Mouse (Mus musculus) heart, embryonic 12.5 days (tissue): ENCODE results near the gene Gm20388. TPM values are rescaled to one million over a fixed set of nuclear protein-coding genes. Genes with fewer than 3 reads are reported as not detected.
A peak's percentile ranks its signal among the peaks of the same experiment; 100 is the strongest.

Experiments
- ATAC-seq: fragments of 200-750 bp; cut with Nextera tagmentation; 2 replicates; pipeline ENCODE4 v1.8.0; 2017; ENCODE audit warnings: moderate TSS enrichment, moderate library complexity; ENCODE audit not compliant: insufficient number of reproducible peaks, low FRiP score
- H3K27ac ChIP-seq: fragments of 300-500 bp; sonication (generic); 2 replicates; pipeline ENCODE4 v1.5.1; 2016; ENCODE audit warnings: mild to moderate bottlenecking, moderate library complexity; ENCODE audit not compliant: poor library complexity, severe bottlenecking
- H3K27me3 ChIP-seq: fragments of 300-500 bp; sonication (generic); replicated peaks from 2 replicates; pipeline ENCODE4 v1.6.1; 2016; ENCODE audit warnings: mild to moderate bottlenecking, moderate library complexity
- H3K36me3 ChIP-seq: fragments of 300-500 bp; sonication (generic); 2 replicates; pipeline ENCODE4 v1.6.1; 2016; ENCODE audit warnings: mild to moderate bottlenecking, moderate library complexity
- H3K4me1 ChIP-seq: fragments of 300-500 bp; sonication (generic); replicated peaks from 2 replicates; pipeline ENCODE4 v1.6.1; 2016; ENCODE audit warnings: mild to moderate bottlenecking
- H3K4me2 ChIP-seq: fragments of 300-500 bp; sonication (generic); 2 replicates; pipeline ENCODE4 v1.6.1; 2016; ENCODE audit warnings: mild to moderate bottlenecking, moderate library complexity
- H3K4me3 ChIP-seq: fragments of 300-500 bp; sonication (generic); 2 replicates; pipeline ENCODE4 v1.5.1; 2016; ENCODE audit warnings: mild to moderate bottlenecking
- H3K9ac ChIP-seq: fragments of 300-500 bp; sonication (generic); 2 replicates; pipeline ENCODE4 v1.6.1; 2016; ENCODE audit warnings: mild to moderate bottlenecking, moderate library complexity
- H3K9me3 ChIP-seq: fragments of 300-500 bp; sonication (generic); replicated peaks from 2 replicates; pipeline ENCODE4 v1.6.1; 2016; ENCODE audit warnings: mild to moderate bottlenecking, moderate library complexity
- WGBS: fragments of 180-500 bp; shearing (Covaris S2); methylation state at CpG from one replicate; pipeline ENCODE4 v1.1.7; 2016; 5-methylcytosine and 5-hydroxymethylcytosine counted together
- polyA plus RNA-seq: library from polyadenylated mRNA; unstranded; fragments of >200 nt; fragmentation: Nextera tagmentation; extraction: Ambion mirVana; gene quantifications from 2 replicates; pipeline ENCODE4 v1.2.1, GENCODE M21; 2016

Gm20388 gene
- polyA plus RNA-seq, 1 experiment from 2014 or later: not detected

- Histone ChIP-seq H3K27ac (peak overlapping the region; percentile 57; the same call in 1 of the 2 replicates), H3K4me1 (peaks cover 48% of the 10 kb centered on the region), H3K27me3 (no peaks in the 10 kb centered on the region), H3K9me3 (no peaks in the 10 kb centered on the region), H3K4me2 (no peak overlapping the region), H3K36me3 (peaks cover 22% of the 10 kb centered on the region), H3K9ac (no peak overlapping the region), H3K4me3 (no peak overlapping the region)
- WGBS: 58% methylated on average over 7 of the region's 7 CpGs
- ATAC-seq: no peak
These were observed 2601.8 kb downstream of the Gm20388 start for GRCm38 (mm10) chr8:122512392-122512791.

- peaks cover 18% of the 10 kb centered on the region for H3K36me3 ChIP-seq
- H3K27ac ChIP-seq: no peak overlapping the region
- H3K9ac ChIP-seq: 0 out of 2 replicates have a peak overlapping the region, but pooled peaks have one; percentile 30
- no peaks in the 10 kb centered on the region for H3K27me3 ChIP-seq
- H3K9me3 ChIP-seq: no peaks in the 10 kb centered on the region
- H3K4me3 ChIP-seq: no peak overlapping the region
- 85% methylated on average over 14 of the region's 14 CpGs for WGBS
- H3K4me2 ChIP-seq: no peak overlapping the region
- ATAC-seq: no peak
- peaks cover 78% of the 10 kb centered on the region for H3K4me1 ChIP-seq
These were observed 2605.1 kb downstream of the Gm20388 start for GRCm38 (mm10) chr8:122515699-122516098.

- no peaks in the 10 kb centered on the region for H3K9me3 ChIP-seq
- WGBS: 7% methylated on average over 6 of the region's 6 CpGs
- H3K27ac ChIP-seq: peak overlapping the region; percentile 91
- peak; percentile 72 for ATAC-seq
- H3K4me1 ChIP-seq: peaks cover 70% of the 10 kb centered on the region
- no peak overlapping the region for H3K4me3 ChIP-seq
- peak overlapping the region; percentile 36; the same call in 1 of the 2 replicates for H3K9ac ChIP-seq
- peak overlapping the region; percentile 3; the same call in 1 of the 2 replicates for H3K4me2 ChIP-seq
- H3K36me3 ChIP-seq: peaks cover 10% of the 10 kb centered on the region; the same call in 1 of the 2 replicates
- H3K27me3 ChIP-seq: no peaks in the 10 kb centered on the region
These were observed 2607.0 kb downstream of the Gm20388 start for GRCm38 (mm10) chr8:122517541-122518190.

- Histone ChIP-seq H3K4me1 (peaks cover 80% of the 10 kb centered on the region), H3K4me3 (no peak overlapping the region), H3K27ac (peak overlapping the region; percentile 70), H3K36me3 (no peaks in the 10 kb centered on the region), H3K9ac (no peak overlapping the region), H3K27me3 (no peaks in the 10 kb centered on the region), H3K9me3 (no peaks in the 10 kb centered on the region), H3K4me2 (no peak overlapping the region)
- ATAC-seq: no peak
- WGBS: 39% methylated on average over 11 of the region's 11 CpGs
These were observed 2610.0 kb downstream of the Gm20388 start for GRCm38 (mm10) chr8:122520611-122521010.

GRCm38 (mm10) chr8:122522796-122523651, 2612.4 kb downstream of the Gm20388 start:
- no peak for ATAC-seq
- WGBS: 32% methylated on average over 14 of the region's 14 CpGs

GRCm38 (mm10) chr8:122523652-122524360, 2613.2 kb downstream of the Gm20388 start:
- peak overlapping the region; percentile 61 for H3K9ac ChIP-seq
- H3K9me3 ChIP-seq: no peaks in the 10 kb centered on the region
- 0 out of 2 replicates have a peak, but pooled peaks cover 4% of the 10 kb centered on the region for H3K36me3 ChIP-seq
- H3K4me2 ChIP-seq: peak overlapping the region; percentile 55
- peak overlapping the region; percentile 8; the same call in 1 of the 2 replicates for H3K4me3 ChIP-seq
- peak overlapping the region; percentile 89 for H3K27ac ChIP-seq
- H3K4me1 ChIP-seq: peaks cover 81% of the 10 kb centered on the region
- no peak for ATAC-seq
- 20% methylated on average over 23 of the region's 23 CpGs for WGBS
- no peaks in the 10 kb centered on the region for H3K27me3 ChIP-seq

More at GRCm38 (mm10) chr8:122522796-122523651, 2612.4 kb downstream of the Gm20388 start:
- H3K27me3 ChIP-seq: no peaks in the 10 kb centered on the region
- no peaks in the 10 kb centered on the region for H3K9me3 ChIP-seq
- peak overlapping the region; percentile 8; the same call in 1 of the 2 replicates for H3K4me3 ChIP-seq
- H3K36me3 ChIP-seq: 0 out of 2 replicates have a peak, but pooled peaks cover under 1% of the 10 kb centered on the region
- H3K27ac ChIP-seq: peak overlapping the region; percentile 89
- H3K9ac ChIP-seq: peak overlapping the region; percentile 61
- peak overlapping the region; percentile 55 for H3K4me2 ChIP-seq
- H3K4me1 ChIP-seq: peaks cover 89% of the 10 kb centered on the region

GRCm38 (mm10) chr8:122524506-122524905, 2613.9 kb downstream of the Gm20388 start:
- Histone ChIP-seq H3K9ac (peak overlapping the region; percentile 61; the same call in 1 of the 2 replicates), H3K4me2 (peak overlapping the region; percentile 55), H3K4me3 (no peak overlapping the region), H3K27ac (peak overlapping the region; percentile 89), H3K27me3 (no peaks in the 10 kb centered on the region), H3K9me3 (no peaks in the 10 kb centered on the region), H3K36me3 (0 out of 2 replicates have a peak, but pooled peaks cover 4% of the 10 kb centered on the region), H3K4me1 (peaks cover 75% of the 10 kb centered on the region)
- no peak for ATAC-seq
- WGBS: 78% methylated on average over 6 of the region's 6 CpGs

- peak overlapping the region; percentile 89 for H3K27ac ChIP-seq
- peak overlapping the region; percentile 61 for H3K9ac ChIP-seq
- H3K4me1 ChIP-seq: peaks cover 70% of the 10 kb centered on the region
- WGBS: 59% methylated on average over 6 of the region's 6 CpGs
- no peak; the same call in 1 of the 2 replicates for ATAC-seq
- H3K4me2 ChIP-seq: peak overlapping the region; percentile 55
- no peaks in the 10 kb centered on the region for H3K27me3 ChIP-seq
- H3K4me3 ChIP-seq: no peak overlapping the region
- 0 out of 2 replicates have a peak, but pooled peaks cover 4% of the 10 kb centered on the region for H3K36me3 ChIP-seq
- no peaks in the 10 kb centered on the region for H3K9me3 ChIP-seq
These were observed 2614.4 kb downstream of the Gm20388 start for GRCm38 (mm10) chr8:122525004-122525403.

- 34% methylated on average over 3 of the region's 3 CpGs for WGBS
- H3K9ac ChIP-seq: 0 out of 2 replicates have a peak overlapping the region, but pooled peaks have one; percentile 61
- H3K4me3 ChIP-seq: no peak overlapping the region
- no peak for ATAC-seq
- H3K27me3 ChIP-seq: no peaks in the 10 kb centered on the region
- H3K4me2 ChIP-seq: peak overlapping the region; percentile 55; the same call in 1 of the 2 replicates
- H3K9me3 ChIP-seq: no peaks in the 10 kb centered on the region
- peaks cover 69% of the 10 kb centered on the region for H3K4me1 ChIP-seq
- H3K36me3 ChIP-seq: 0 out of 2 replicates have a peak, but pooled peaks cover 4% of the 10 kb centered on the region
- H3K27ac ChIP-seq: peak overlapping the region; percentile 89
These were observed 2615.4 kb downstream of the Gm20388 start for GRCm38 (mm10) chr8:122526084-122526483.

GRCm38 (mm10) chr8:122526526-122527170, 2616.0 kb downstream of the Gm20388 start:
- peak; percentile 47; the same call in 1 of the 2 replicates for ATAC-seq
- H3K9ac ChIP-seq: peak overlapping the region; percentile 40
- no peak overlapping the region for H3K4me3 ChIP-seq
- 0 out of 2 replicates have a peak, but pooled peaks cover 4% of the 10 kb centered on the region for H3K36me3 ChIP-seq
- 32% methylated on average over 7 of the region's 7 CpGs for WGBS
- H3K4me1 ChIP-seq: peaks cover 73% of the 10 kb centered on the region
- no peaks in the 10 kb centered on the region for H3K9me3 ChIP-seq
- H3K27me3 ChIP-seq: no peaks in the 10 kb centered on the region
- peak overlapping the region; percentile 89 for H3K27ac ChIP-seq
- H3K4me2 ChIP-seq: peak overlapping the region; percentile 37
